Mouse (Mus musculus) testis, postnatal 10 days (tissue): ENCODE data around the gene Fscn2.

Experiments
- DNase-seq: peaks from one replicate; pipeline ENCODE4 v3.0.0; 2021; ENCODE audit warnings: low spot score

The Fscn2 gene

GRCm38 (mm10) chr11:120359391-120359790, 1.9 kb upstream of the Fscn2 start:
- DNase-seq = no peak

- DNase-seq = no peak
Measured at GRCm38 (mm10) chr11:120360062-120360461, 1.3 kb upstream of the Fscn2 start.

GRCm38 (mm10) chr11:120360755-120361154, 579 bp upstream of the Fscn2 start:
- DNase-seq = no peak

GRCm38 (mm10) chr11:120362891-120363290, 1.6 kb downstream of the Fscn2 start:
- no peak for DNase-seq

- no peak for DNase-seq
Measured at GRCm38 (mm10) chr11:120366443-120367027, 5.2 kb downstream of the Fscn2 start.

- peak; percentile 81 for DNase-seq
Measured at GRCm38 (mm10) chr11:120369656-120370055, 8.3 kb downstream of the Fscn2 start.

GRCm38 (mm10) chr11:120373025-120373424, 11.7 kb downstream of the Fscn2 start:
- DNase-seq = no peak

GRCm38 (mm10) chr11:120373820-120374586, 12.7 kb downstream of the Fscn2 start:
- peak; percentile 72 for DNase-seq

GRCm38 (mm10) chr11:120375324-120375723, 14.0 kb downstream of the Fscn2 start:
- no peak for DNase-seq

- DNase-seq = no peak
Measured at GRCm38 (mm10) chr11:120376302-120377160, 15.2 kb downstream of the Fscn2 start.

- DNase-seq = no peak
Measured at GRCm38 (mm10) chr11:120377337-120377736, 16.0 kb downstream of the Fscn2 start.

GRCm38 (mm10) chr11:120378031-120378610, 16.8 kb downstream of the Fscn2 start:
- DNase-seq = peak; percentile 73

- DNase-seq = peak; percentile 94
Measured at GRCm38 (mm10) chr11:120378611-120379540, 17.5 kb downstream of the Fscn2 start, which contains the start of gene Faap100. TSS of gene Faap100 (minus strand) at chr11:120378764.

GRCm38 (mm10) chr11:120380271-120380670, 18.9 kb downstream of the Fscn2 start:
- no peak for DNase-seq

GRCm38 (mm10) chr11:120381157-120381556, 19.8 kb downstream of the Fscn2 start:
- no peak for DNase-seq

- no peak for DNase-seq
Measured at GRCm38 (mm10) chr11:120382509-120382908, 21.2 kb downstream of the Fscn2 start.

GRCm38 (mm10) chr11:120386632-120387031, 25.3 kb downstream of the Fscn2 start:
- DNase-seq = no peak

GRCm38 (mm10) chr11:120387157-120387556, 25.8 kb downstream of the Fscn2 start:
- no peak for DNase-seq

GRCm38 (mm10) chr11:120388580-120388979, 27.2 kb downstream of the Fscn2 start:
- DNase-seq = no peak

- DNase-seq = no peak
Measured at GRCm38 (mm10) chr11:120395661-120396060, 34.3 kb downstream of the Fscn2 start.

GRCm38 (mm10) chr11:120397602-120398001, 36.3 kb downstream of the Fscn2 start:
- DNase-seq = no peak
